ENCODE assay signal across 14 mouse cellular contexts in the genomic region with DNA sequence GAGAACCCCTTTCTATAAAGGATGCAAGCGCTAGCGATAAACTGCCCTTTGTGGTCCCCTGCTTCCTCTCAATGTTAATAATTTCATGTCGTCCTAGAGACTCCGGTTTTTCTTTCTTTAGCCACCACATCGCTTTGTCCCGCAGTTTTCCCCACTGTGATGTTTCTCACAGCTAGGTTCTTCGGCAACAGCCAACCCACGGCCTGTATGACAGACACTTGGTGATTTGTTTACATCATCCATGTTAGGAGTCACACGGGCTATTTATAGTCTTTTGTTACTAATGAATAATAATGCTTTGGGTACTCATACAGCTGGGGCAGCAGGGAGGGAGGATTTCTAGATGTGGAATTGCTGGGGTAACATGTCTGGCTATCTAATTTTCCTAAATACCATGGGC. TPM values are rescaled to one million over a fixed set of nuclear protein-coding genes. Genes with fewer than 3 reads are reported as not detected.
DNase-seq lines count a peak whose midpoint lies in the region; ATAC-seq and TF ChIP-seq lines count a peak whose summit lies in the region.
"Had no signal": no experiment of that assay in that cellular context is flagged by ENCODE, and none has a peak within 500 bp of the region (broad histone marks: within the 10 kb centered on the region; RNA-seq: fewer than 3 reads in every experiment).

No protein-coding gene starts in this region.

- 0 out of 2 replicates have a peak overlapping the region, but pooled peaks have one; percentile 24 for H3K4me2 ChIP-seq in intestine, postnatal 0 days (replicated peaks; ENCODE audit: low read depth)
- H3K4me2 ChIP-seq in intestine, embryonic 15.5 days (replicated peaks): no peak overlapping the region
- H3K4me2 ChIP-seq in forebrain, embryonic 14.5 days (ENCODE audit: low read length): no peak overlapping the region
- no peak overlapping the region; the same call in 1 of the 2 replicates for H3K4me2 ChIP-seq in hindbrain, embryonic 14.5 days (replicated peaks)
- H3K4me2 ChIP-seq in midbrain, postnatal 0 days (ENCODE audit: low read depth, low read length, poor library complexity, severe bottlenecking): no peak overlapping the region
- H3K4me2 ChIP-seq: embryonic facial prominence, embryonic 15.5 days; limb, embryonic 15.5 days had no signal

- no peak overlapping the region for H3K27ac ChIP-seq in intestine, postnatal 0 days (ENCODE audit: low read depth, low read length)
- H3K27ac ChIP-seq in intestine, embryonic 15.5 days: no peak overlapping the region
- peak overlapping the region; percentile 92; the same call in 1 of the 2 replicates for H3K27ac ChIP-seq in forebrain, embryonic 14.5 days (ENCODE audit: low read depth, low read length)
- H3K27ac ChIP-seq in hindbrain, embryonic 14.5 days: peak overlapping the region; percentile 95
- H3K27ac ChIP-seq in midbrain, postnatal 0 days (ENCODE audit: low read depth, low read length): peak overlapping the region; percentile 83
- H3K27ac ChIP-seq: embryonic facial prominence, embryonic 15.5 days; limb, embryonic 15.5 days had no signal

- no peak for ATAC-seq in intestine, postnatal 0 days
- ATAC-seq in intestine, embryonic 15.5 days: no peak
- no peak for ATAC-seq in forebrain, embryonic 14.5 days
- no peak for ATAC-seq in hindbrain, embryonic 14.5 days (ENCODE audit: low FRiP score)
- ATAC-seq in midbrain, postnatal 0 days (ENCODE audit: low FRiP score): no peak

- 56% methylated on average over 9 of the region's 9 CpGs for WGBS in intestine, postnatal 0 days
- 61% methylated on average over 9 of the region's 9 CpGs for WGBS in intestine, embryonic 15.5 days
- WGBS in forebrain, embryonic 14.5 days: 57% methylated on average over 9 of the region's 9 CpGs
- 36% methylated on average over 9 of the region's 9 CpGs for WGBS in hindbrain, embryonic 14.5 days
- 41% methylated on average over 9 of the region's 9 CpGs for WGBS in midbrain, postnatal 0 days

- no peak overlapping the region for H3K9ac ChIP-seq in intestine, postnatal 0 days (ENCODE audit: low read depth, low read length)
- no peak overlapping the region for H3K9ac ChIP-seq in intestine, embryonic 15.5 days
- peak overlapping the region; percentile 49; the same call in 1 of the 2 replicates for H3K9ac ChIP-seq in forebrain, embryonic 14.5 days (ENCODE audit: low read length)
- H3K9ac ChIP-seq in hindbrain, embryonic 14.5 days: no peak overlapping the region
- no peak overlapping the region for H3K9ac ChIP-seq in midbrain, postnatal 0 days (replicated peaks; ENCODE audit: low read length, poor library complexity, severe bottlenecking)
- H3K9ac ChIP-seq: embryonic facial prominence, embryonic 15.5 days; limb, embryonic 15.5 days had no signal

- no peaks in the 10 kb centered on the region for H3K36me3 ChIP-seq in intestine, postnatal 0 days (ENCODE audit: control insufficient read depth, insufficient read depth)
- H3K36me3 ChIP-seq in intestine, embryonic 15.5 days: no peaks in the 10 kb centered on the region
- no peaks in the 10 kb centered on the region for H3K36me3 ChIP-seq in forebrain, embryonic 14.5 days (ENCODE audit: control insufficient read depth, insufficient read depth, low read length)
- no peaks in the 10 kb centered on the region for H3K36me3 ChIP-seq in hindbrain, embryonic 14.5 days (replicated peaks; ENCODE audit: control insufficient read depth, insufficient read depth)
- H3K36me3 ChIP-seq in midbrain, postnatal 0 days (ENCODE audit: insufficient read depth, low read length): no peaks in the 10 kb centered on the region
- H3K36me3 ChIP-seq: embryonic facial prominence, embryonic 15.5 days; G1E; limb, embryonic 15.5 days had no signal

- DNase-seq in forebrain, embryonic 14.5 days (ENCODE audit: low spot score): no peak
- no peak for DNase-seq in hindbrain, embryonic 14.5 days (ENCODE audit: low spot score)
- no peak for DNase-seq in midbrain, postnatal 0 days (ENCODE audit: low spot score)
- DNase-seq in ovary, adult 18-20 months (ENCODE audit: low spot score): no peak
- no peak for DNase-seq in kidney, postnatal 36 days
- DNase-seq: gastrocnemius, postnatal 14 days; right cerebral cortex, postnatal 4 days; thymus, adult 2 months had no signal

- H3K4me3 ChIP-seq in intestine, postnatal 0 days (ENCODE audit: low read depth, low read length): no peak overlapping the region
- no peak overlapping the region for H3K4me3 ChIP-seq in intestine, embryonic 15.5 days (replicated peaks)
- no peak overlapping the region for H3K4me3 ChIP-seq in forebrain, embryonic 14.5 days (ENCODE audit: low read depth, low read length)
- H3K4me3 ChIP-seq in hindbrain, embryonic 14.5 days (replicated peaks; ENCODE audit: low read length): no peak overlapping the region
- no peak overlapping the region for H3K4me3 ChIP-seq in midbrain, postnatal 0 days (ENCODE audit: low read depth, low read length)
- H3K4me3 ChIP-seq: embryonic facial prominence, embryonic 15.5 days; limb, embryonic 15.5 days; myocyte had no signal

- TF ChIP-seq CTCF in intestine, postnatal 0 days (IDR thresholded peaks at IDR 0.05; ENCODE audit: low read depth): no peak
- TF ChIP-seq CTCF in midbrain, postnatal 0 days (IDR thresholded peaks at IDR 0.05): no peak

- no peaks in the 10 kb centered on the region for H3K9me3 ChIP-seq in intestine, postnatal 0 days (ENCODE audit: control insufficient read depth)
- H3K9me3 ChIP-seq in intestine, embryonic 15.5 days: no peaks in the 10 kb centered on the region
- H3K9me3 ChIP-seq in forebrain, embryonic 14.5 days (replicated peaks; ENCODE audit: control insufficient read depth, low read length): no peaks in the 10 kb centered on the region
- H3K9me3 ChIP-seq in hindbrain, embryonic 14.5 days (ENCODE audit: control insufficient read depth, low read length): no peaks in the 10 kb centered on the region
- no peaks in the 10 kb centered on the region for H3K9me3 ChIP-seq in midbrain, postnatal 0 days (ENCODE audit: low read length)
- H3K9me3 ChIP-seq: embryonic facial prominence, embryonic 15.5 days; G1E; limb, embryonic 15.5 days had no signal

- H3K27me3 ChIP-seq in intestine, postnatal 0 days (replicated peaks; ENCODE audit: control insufficient read depth, insufficient read depth, low read length): peaks cover 10% of the 10 kb centered on the region; the same call in 1 of the 2 replicates
- peaks cover 10% of the 10 kb centered on the region for H3K27me3 ChIP-seq in intestine, embryonic 15.5 days (replicated peaks)
- H3K27me3 ChIP-seq in forebrain, embryonic 14.5 days (replicated peaks; ENCODE audit: control insufficient read depth, insufficient read depth, low read length): 0 out of 2 replicates have a peak, but pooled peaks cover 9% of the 10 kb centered on the region
- no peaks in the 10 kb centered on the region for H3K27me3 ChIP-seq in hindbrain, embryonic 14.5 days (ENCODE audit: control insufficient read depth, insufficient read depth, low read length)
- no peaks in the 10 kb centered on the region for H3K27me3 ChIP-seq in midbrain, postnatal 0 days (ENCODE audit: insufficient read depth, low read length)

- H3K4me1 ChIP-seq in intestine, postnatal 0 days (replicated peaks; ENCODE audit: control insufficient read depth, insufficient read depth, low read length): peaks cover 3% of the 10 kb centered on the region; the same call in 1 of the 2 replicates
- peaks cover 9% of the 10 kb centered on the region for H3K4me1 ChIP-seq in intestine, embryonic 15.5 days (replicated peaks)
- peaks cover 24% of the 10 kb centered on the region for H3K4me1 ChIP-seq in forebrain, embryonic 14.5 days (ENCODE audit: control insufficient read depth, insufficient read depth, low read length)
- peaks cover 38% of the 10 kb centered on the region for H3K4me1 ChIP-seq in hindbrain, embryonic 14.5 days (replicated peaks; ENCODE audit: control insufficient read depth, insufficient read depth, low read length)
- peaks cover 31% of the 10 kb centered on the region for H3K4me1 ChIP-seq in midbrain, postnatal 0 days (ENCODE audit: insufficient read depth, low read length)

RNA-seq across cellular contexts. Expression of gene Stmn1, which starts 16.6 kb away (rescaled TPM):
- 398 and 412 TPM in 2 replicates for polyA plus RNA-seq in intestine, postnatal 0 days (2015; fragmentation: Nextera tagmentation; extraction: Ambion mirVana)
- 1,243 and 1,415 TPM in 2 replicates for polyA plus RNA-seq in intestine, embryonic 15.5 days (2015; fragmentation: Nextera tagmentation; extraction: Ambion mirVana)
- 7,624 and 8,172 TPM in 2 replicates for polyA plus RNA-seq in forebrain, embryonic 14.5 days (2014; fragmentation: Nextera tagmentation; extraction: Ambion mirVana)
- polyA plus RNA-seq in hindbrain, embryonic 14.5 days (2014; fragmentation: Nextera tagmentation; extraction: Ambion mirVana): 5,273 and 5,278 TPM in 2 replicates
- 1,269 and 1,609 TPM in 2 replicates for total RNA-seq in midbrain, postnatal 0 days (2014; rRNA removed)
- 6,261 and 6,359 TPM in 2 replicates for polyA plus RNA-seq in midbrain, postnatal 0 days (2015; fragmentation: Nextera tagmentation; extraction: Ambion mirVana)

RNA-seq across cellular contexts. Expression of gene Paqr7, which starts 45.0 kb away (rescaled TPM):
- polyA plus RNA-seq in intestine, postnatal 0 days (2015; fragmentation: Nextera tagmentation; extraction: Ambion mirVana): 62.6 and 70.3 TPM in 2 replicates
- 11.5 TPM in 2 replicates for polyA plus RNA-seq in intestine, embryonic 15.5 days (2015; fragmentation: Nextera tagmentation; extraction: Ambion mirVana)
- polyA plus RNA-seq in forebrain, embryonic 14.5 days (2014; fragmentation: Nextera tagmentation; extraction: Ambion mirVana): 4.3 and 6.0 TPM in 2 replicates
- polyA plus RNA-seq in hindbrain, embryonic 14.5 days (2014; fragmentation: Nextera tagmentation; extraction: Ambion mirVana): 11.5 and 12.4 TPM in 2 replicates
- 69.2 and 97.8 TPM in 2 replicates for total RNA-seq in midbrain, postnatal 0 days (2014; rRNA removed)
- polyA plus RNA-seq in midbrain, postnatal 0 days (2015; fragmentation: Nextera tagmentation; extraction: Ambion mirVana): 38.9 and 41.3 TPM in 2 replicates

RNA-seq across cellular contexts. Expression of gene Pafah2, which starts 55.4 kb away (rescaled TPM):
- 39.8 and 49.2 TPM in 2 replicates for polyA plus RNA-seq in intestine, postnatal 0 days (2015; fragmentation: Nextera tagmentation; extraction: Ambion mirVana)
- 42.4 and 42.6 TPM in 2 replicates for polyA plus RNA-seq in intestine, embryonic 15.5 days (2015; fragmentation: Nextera tagmentation; extraction: Ambion mirVana)
- 7.6 and 9.8 TPM in 2 replicates for polyA plus RNA-seq in forebrain, embryonic 14.5 days (2014; fragmentation: Nextera tagmentation; extraction: Ambion mirVana)
- 6.8 and 6.9 TPM in 2 replicates for polyA plus RNA-seq in hindbrain, embryonic 14.5 days (2014; fragmentation: Nextera tagmentation; extraction: Ambion mirVana)
- total RNA-seq in midbrain, postnatal 0 days (2014; rRNA removed): 8.3 and 11.6 TPM in 2 replicates
- 5.7 and 6.7 TPM in 2 replicates for polyA plus RNA-seq in midbrain, postnatal 0 days (2015; fragmentation: Nextera tagmentation; extraction: Ambion mirVana)

RNA-seq across cellular contexts. Expression of gene Aunip, which starts 59.3 kb away (rescaled TPM):
- polyA plus RNA-seq in intestine, postnatal 0 days (2015; fragmentation: Nextera tagmentation; extraction: Ambion mirVana): 3.8 TPM in 2 replicates
- polyA plus RNA-seq in intestine, embryonic 15.5 days (2015; fragmentation: Nextera tagmentation; extraction: Ambion mirVana): 16.0 and 18.0 TPM in 2 replicates
- polyA plus RNA-seq in forebrain, embryonic 14.5 days (2014; fragmentation: Nextera tagmentation; extraction: Ambion mirVana): 2.2 and 3.3 TPM in 2 replicates
- 0.40 and 0.91 TPM in 2 replicates for polyA plus RNA-seq in hindbrain, embryonic 14.5 days (2014; fragmentation: Nextera tagmentation; extraction: Ambion mirVana)
- 1.5 and 2.0 TPM in 2 replicates for total RNA-seq in midbrain, postnatal 0 days (2014; rRNA removed)
- 0.91 and 1.3 TPM in 2 replicates for polyA plus RNA-seq in midbrain, postnatal 0 days (2015; fragmentation: Nextera tagmentation; extraction: Ambion mirVana)

Comparison
In these comparisons a context has a peak if more than half of its experiments do, and no peak if none do; other contexts are left out.
1. H3K27ac ChIP-seq: peak in forebrain, embryonic 14.5 days (single experiment), hindbrain, embryonic 14.5 days (single experiment) and midbrain, postnatal 0 days (single experiment); none in intestine, postnatal 0 days (single experiment) and intestine, embryonic 15.5 days (single experiment).